Mouse (Mus musculus): Measurements from ENCODE around the gene Bnc2. TPM values are rescaled to one million over a fixed set of nuclear protein-coding genes. Genes with fewer than 3 reads are reported as not detected.

Bnc2 gene
- polyA plus RNA-seq, 1 experiment from 2014 or later = 34.6 TPM

- 74% methylated on average over 7 of the region's 7 CpGs for WGBS
- no peak for ATAC-seq (ENCODE audit: low FRiP score, low TSS enrichment)
- no peaks in the 10 kb centered on the region for H3K4me1 ChIP-seq (ENCODE audit: control insufficient read depth, insufficient read depth, low read length)
Observed at GRCm38 (mm10) chr4:84449246-84450005, 225.6 kb downstream of the Bnc2 start.

GRCm38 (mm10) chr4:84433324-84433723, 241.8 kb downstream of the Bnc2 start:
- H3K27ac ChIP-seq (replicated peaks; ENCODE audit: low read depth, low read length) = no peak overlapping the region
- no peak overlapping the region for H3K9ac ChIP-seq (replicated peaks; ENCODE audit: low read length)
- H3K9me3 ChIP-seq (ENCODE audit: control insufficient read depth, low read length) = no peaks in the 10 kb centered on the region
- 96% methylated on average over 9 of the region's 9 CpGs for WGBS
- H3K4me1 ChIP-seq (ENCODE audit: control insufficient read depth, insufficient read depth, low read length) = 0 out of 2 replicates have a peak, but pooled peaks cover 4% of the 10 kb centered on the region
- no peaks in the 10 kb centered on the region for H3K36me3 ChIP-seq (ENCODE audit: control insufficient read depth, insufficient read depth, low read length)
- no peak for DNase-seq
- H3K4me2 ChIP-seq (ENCODE audit: low read length) = no peak overlapping the region
- H3K4me3 ChIP-seq (replicated peaks; ENCODE audit: low read depth, low read length) = no peak overlapping the region
- no peak for ATAC-seq (ENCODE audit: low FRiP score, low TSS enrichment)
- H3K27me3 ChIP-seq (ENCODE audit: control insufficient read depth, insufficient read depth, low read length) = no peaks in the 10 kb centered on the region

More at GRCm38 (mm10) chr4:84449246-84450005, 225.6 kb downstream of the Bnc2 start:
- Histone ChIP-seq H3K36me3 (ENCODE audit: control insufficient read depth, insufficient read depth, low read length) (no peaks in the 10 kb centered on the region), H3K27me3 (ENCODE audit: control insufficient read depth, insufficient read depth, low read length) (no peaks in the 10 kb centered on the region), H3K9ac (replicated peaks; ENCODE audit: low read length) (no peak overlapping the region), H3K4me2 (ENCODE audit: low read length) (no peak overlapping the region), H3K27ac (replicated peaks; ENCODE audit: low read depth, low read length) (no peak overlapping the region), H3K9me3 (ENCODE audit: control insufficient read depth, low read length) (no peaks in the 10 kb centered on the region), H3K4me3 (replicated peaks; ENCODE audit: low read depth, low read length) (no peak overlapping the region)
- DNase-seq = no peak

GRCm38 (mm10) chr4:84431677-84432515, 243.2 kb downstream of the Bnc2 start:
- ATAC-seq (ENCODE audit: low FRiP score, low TSS enrichment) (no peak), DNase-seq (no peak)
- no peak overlapping the region for H3K27ac ChIP-seq (replicated peaks; ENCODE audit: low read depth, low read length)
- H3K27me3 ChIP-seq (ENCODE audit: control insufficient read depth, insufficient read depth, low read length) = no peaks in the 10 kb centered on the region
- no peak overlapping the region for H3K9ac ChIP-seq (replicated peaks; ENCODE audit: low read length)
- H3K4me1 ChIP-seq (ENCODE audit: control insufficient read depth, insufficient read depth, low read length) = 0 out of 2 replicates have a peak, but pooled peaks cover 4% of the 10 kb centered on the region
- H3K4me2 ChIP-seq (ENCODE audit: low read length) = no peak overlapping the region
- no peak overlapping the region for H3K4me3 ChIP-seq (replicated peaks; ENCODE audit: low read depth, low read length)
- H3K9me3 ChIP-seq (ENCODE audit: control insufficient read depth, low read length) = no peaks in the 10 kb centered on the region
- H3K36me3 ChIP-seq (ENCODE audit: control insufficient read depth, insufficient read depth, low read length) = no peaks in the 10 kb centered on the region
- 56% methylated on average over 6 of the region's 6 CpGs for WGBS

GRCm38 (mm10) chr4:84427955-84428354, 247.1 kb downstream of the Bnc2 start:
- Histone ChIP-seq H3K4me2 (ENCODE audit: low read length) (no peak overlapping the region), H3K36me3 (ENCODE audit: control insufficient read depth, insufficient read depth, low read length) (no peaks in the 10 kb centered on the region), H3K4me3 (replicated peaks; ENCODE audit: low read depth, low read length) (no peak overlapping the region), H3K9ac (replicated peaks; ENCODE audit: low read length) (no peak overlapping the region), H3K9me3 (ENCODE audit: control insufficient read depth, low read length) (no peaks in the 10 kb centered on the region), H3K4me1 (ENCODE audit: control insufficient read depth, insufficient read depth, low read length) (0 out of 2 replicates have a peak, but pooled peaks cover 4% of the 10 kb centered on the region), H3K27ac (replicated peaks; ENCODE audit: low read depth, low read length) (no peak overlapping the region), H3K27me3 (ENCODE audit: control insufficient read depth, insufficient read depth, low read length) (no peaks in the 10 kb centered on the region)
- ATAC-seq (ENCODE audit: low FRiP score, low TSS enrichment) = no peak
- 94% methylated on average over 3 of the region's 3 CpGs for WGBS
- DNase-seq = no peak

- ATAC-seq (ENCODE audit: low FRiP score, low TSS enrichment) = no peak
- H3K27me3 ChIP-seq (ENCODE audit: control insufficient read depth, insufficient read depth, low read length) = no peaks in the 10 kb centered on the region
- no peak for DNase-seq
- H3K4me2 ChIP-seq (ENCODE audit: low read length) = no peak overlapping the region
- H3K4me3 ChIP-seq (replicated peaks; ENCODE audit: low read depth, low read length) = no peak overlapping the region
- H3K36me3 ChIP-seq (ENCODE audit: control insufficient read depth, insufficient read depth, low read length) = no peaks in the 10 kb centered on the region
- H3K4me1 ChIP-seq (ENCODE audit: control insufficient read depth, insufficient read depth, low read length) = no peaks in the 10 kb centered on the region
- H3K9me3 ChIP-seq (ENCODE audit: control insufficient read depth, low read length) = no peaks in the 10 kb centered on the region
- WGBS = 89% methylated on average over 2 of the region's 2 CpGs
- no peak overlapping the region for H3K9ac ChIP-seq (replicated peaks; ENCODE audit: low read length)
- no peak overlapping the region for H3K27ac ChIP-seq (replicated peaks; ENCODE audit: low read depth, low read length)
Observed at GRCm38 (mm10) chr4:84411431-84411830, 263.6 kb downstream of the Bnc2 start.

GRCm38 (mm10) chr4:84407328-84408028, 267.6 kb downstream of the Bnc2 start:
- no peak overlapping the region for H3K4me3 ChIP-seq (replicated peaks; ENCODE audit: low read depth, low read length)
- H3K9ac ChIP-seq (replicated peaks; ENCODE audit: low read length) = no peak overlapping the region
- H3K4me2 ChIP-seq (ENCODE audit: low read length) = no peak overlapping the region
- no peak for DNase-seq
- H3K4me1 ChIP-seq (ENCODE audit: control insufficient read depth, insufficient read depth, low read length) = no peaks in the 10 kb centered on the region
- H3K9me3 ChIP-seq (ENCODE audit: control insufficient read depth, low read length) = no peaks in the 10 kb centered on the region
- H3K27ac ChIP-seq (replicated peaks; ENCODE audit: low read depth, low read length) = no peak overlapping the region
- ATAC-seq (ENCODE audit: low FRiP score, low TSS enrichment) = no peak
- 75% methylated on average over 6 of the region's 6 CpGs for WGBS
- no peaks in the 10 kb centered on the region for H3K36me3 ChIP-seq (ENCODE audit: control insufficient read depth, insufficient read depth, low read length)
- H3K27me3 ChIP-seq (ENCODE audit: control insufficient read depth, insufficient read depth, low read length) = no peaks in the 10 kb centered on the region

GRCm38 (mm10) chr4:84403356-84404145, 271.5 kb downstream of the Bnc2 start:
- Histone ChIP-seq H3K4me3 (replicated peaks; ENCODE audit: low read depth, low read length) (no peak overlapping the region), H3K9ac (replicated peaks; ENCODE audit: low read length) (no peak overlapping the region), H3K4me1 (ENCODE audit: control insufficient read depth, insufficient read depth, low read length) (no peaks in the 10 kb centered on the region), H3K27ac (replicated peaks; ENCODE audit: low read depth, low read length) (no peak overlapping the region), H3K9me3 (ENCODE audit: control insufficient read depth, low read length) (no peaks in the 10 kb centered on the region), H3K36me3 (ENCODE audit: control insufficient read depth, insufficient read depth, low read length) (no peaks in the 10 kb centered on the region), H3K27me3 (ENCODE audit: control insufficient read depth, insufficient read depth, low read length) (no peaks in the 10 kb centered on the region), H3K4me2 (ENCODE audit: low read length) (no peak overlapping the region)
- no peak for ATAC-seq (ENCODE audit: low FRiP score, low TSS enrichment)
- 71% methylated on average over 9 of the region's 9 CpGs for WGBS
- no peak for DNase-seq

- Histone ChIP-seq H3K4me2 (ENCODE audit: low read length) (no peak overlapping the region), H3K9me3 (ENCODE audit: control insufficient read depth, low read length) (no peaks in the 10 kb centered on the region), H3K36me3 (ENCODE audit: control insufficient read depth, insufficient read depth, low read length) (no peaks in the 10 kb centered on the region), H3K9ac (replicated peaks; ENCODE audit: low read length) (no peak overlapping the region), H3K27me3 (ENCODE audit: control insufficient read depth, insufficient read depth, low read length) (no peaks in the 10 kb centered on the region), H3K4me3 (replicated peaks; ENCODE audit: low read depth, low read length) (no peak overlapping the region), H3K4me1 (ENCODE audit: control insufficient read depth, insufficient read depth, low read length) (no peaks in the 10 kb centered on the region; the same call in 1 of the 2 replicates), H3K27ac (replicated peaks; ENCODE audit: low read depth, low read length) (no peak overlapping the region)
- WGBS = 84% methylated on average over 5 of the region's 5 CpGs
- no peak for ATAC-seq (ENCODE audit: low FRiP score, low TSS enrichment)
- DNase-seq = no peak
Observed at GRCm38 (mm10) chr4:84388991-84389390, 286.1 kb downstream of the Bnc2 start.
